In genomic region chr16:44484079-44484478, GRCm38 (mm10) we compare ENCODE assay signal across 8 mouse cellular contexts.
DNase-seq lines count a peak whose midpoint lies in the region; ATAC-seq lines count a peak whose summit lies in the region.

No protein-coding gene starts in this region.

- DNase-seq in CD8-positive naive resting alpha-beta T cell, adult 2 months (ENCODE audit: low read depth in 2 of 2, low spot score in 2 of 2) = peak; percentile 39 to 52
- DNase-seq in embryo, embryonic 10 days (ENCODE audit: low spot score) = peak; percentile 91
- peak; percentile 90 for DNase-seq in layer of hippocampus, adult 9-10 months (ENCODE audit: low spot score)
- DNase-seq in lung, postnatal 14 days = peak; percentile 88
- DNase-seq in right cerebral cortex, postnatal 14 days = peak; percentile 88

- ATAC-seq in activated CD4-positive, CD25-positive, alpha-beta regulatory T cell, adult 4 months = peak; percentile 52
- peak; percentile 74 for ATAC-seq in granulocyte monocyte progenitor cell, adult 5-6 weeks (replicated peaks; ENCODE audit: poor library complexity, severe bottlenecking)
- no peak for ATAC-seq in erythroblast, adult 5-6 weeks (replicated peaks; ENCODE audit: low FRiP score, poor library complexity, severe bottlenecking)
